Mouse (Mus musculus): ENCODE results near the gene Cib2. TPM values are rescaled to one million over a fixed set of nuclear protein-coding genes. Genes with fewer than 3 reads are reported as not detected.
A peak's percentile ranks its signal among the peaks of the same experiment; 100 is the strongest.

Gene Cib2
- polyA plus RNA-seq, 1 experiment from 2014 or later, result 0.99 TPM

GRCm38 (mm10) chr9:54538244-54538643 lies 21.8 kb downstream of the Cib2 start:
- no peak overlapping the region for H3K27ac ChIP-seq (ENCODE audit: low read depth)
- WGBS (ENCODE audit: insufficient replicate concordance), result 90% methylated on average over 3 of the region's 3 CpGs
- H3K4me3 ChIP-seq (ENCODE audit: low read depth, low read length), result no peak overlapping the region
- no peak overlapping the region for H3K4me2 ChIP-seq (ENCODE audit: low read depth, low read length)
- H3K27me3 ChIP-seq (ENCODE audit: insufficient read depth, low read length), result no peaks in the 10 kb centered on the region
- no peak for ATAC-seq
- H3K9ac ChIP-seq (replicated peaks), result no peak overlapping the region
- H3K4me1 ChIP-seq (ENCODE audit: insufficient read depth), result no peaks in the 10 kb centered on the region
- DNase-seq, result no peak
- H3K36me3 ChIP-seq (replicated peaks; ENCODE audit: insufficient read depth, low read length), result no peaks in the 10 kb centered on the region
- no peaks in the 10 kb centered on the region for H3K9me3 ChIP-seq (ENCODE audit: low read length)
- no peak for TF ChIP-seq CTCF (IDR thresholded peaks at IDR 0.05; ENCODE audit: low read depth)
- TF ChIP-seq EP300 (IDR thresholded peaks at IDR 0.05; ENCODE audit: low read depth), result no peak

- no peak overlapping the region for H3K9ac ChIP-seq (replicated peaks)
- no peak for DNase-seq
- no peaks in the 10 kb centered on the region for H3K4me1 ChIP-seq (ENCODE audit: insufficient read depth)
- 66% methylated on average over 3 of the region's 3 CpGs for WGBS (ENCODE audit: insufficient replicate concordance)
- TF ChIP-seq CTCF (IDR thresholded peaks at IDR 0.05; ENCODE audit: low read depth) (no peak), EP300 (IDR thresholded peaks at IDR 0.05; ENCODE audit: low read depth) (no peak)
- H3K9me3 ChIP-seq (ENCODE audit: low read length), result no peaks in the 10 kb centered on the region
- H3K27me3 ChIP-seq (ENCODE audit: insufficient read depth, low read length), result no peaks in the 10 kb centered on the region
- H3K4me2 ChIP-seq (ENCODE audit: low read depth, low read length), result no peak overlapping the region
- H3K4me3 ChIP-seq (ENCODE audit: low read depth, low read length), result no peak overlapping the region
- H3K36me3 ChIP-seq (replicated peaks; ENCODE audit: insufficient read depth, low read length), result no peaks in the 10 kb centered on the region
- no peak for ATAC-seq
- no peak overlapping the region for H3K27ac ChIP-seq (ENCODE audit: low read depth)
These were observed 22.5 kb downstream of the Cib2 start for GRCm38 (mm10) chr9:54537480-54537879.

DNA sequence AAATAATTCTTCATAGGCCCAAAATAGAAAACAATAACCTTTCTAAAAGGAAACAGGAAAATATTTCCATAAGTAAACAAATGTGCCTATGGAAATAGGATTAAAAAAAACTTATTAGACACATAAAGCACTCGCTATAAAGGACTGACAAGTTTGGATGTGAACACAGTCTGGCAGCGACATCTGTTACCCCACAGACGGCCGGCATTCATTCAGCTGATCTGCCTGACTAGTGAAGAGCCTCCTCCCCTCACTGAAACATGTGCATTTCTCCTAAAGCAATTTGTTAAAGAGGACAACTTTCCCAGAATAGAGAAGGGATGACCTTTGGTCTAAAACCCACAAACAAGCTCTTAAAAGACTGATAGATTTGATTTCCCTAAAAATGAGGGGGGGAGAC lies 23.0 kb downstream of the Cib2 start:
- DNase-seq, result no peak
- H3K9ac ChIP-seq (replicated peaks), result no peak overlapping the region
- no peaks in the 10 kb centered on the region for H3K36me3 ChIP-seq (replicated peaks; ENCODE audit: insufficient read depth, low read length)
- no peaks in the 10 kb centered on the region for H3K4me1 ChIP-seq (ENCODE audit: insufficient read depth)
- H3K4me3 ChIP-seq (ENCODE audit: low read depth, low read length), result no peak overlapping the region
- H3K27ac ChIP-seq (ENCODE audit: low read depth), result no peak overlapping the region
- no peaks in the 10 kb centered on the region for H3K27me3 ChIP-seq (ENCODE audit: insufficient read depth, low read length)
- WGBS (ENCODE audit: insufficient replicate concordance), result 70% methylated on average over 4 of the region's 4 CpGs
- ATAC-seq, result no peak
- no peak overlapping the region for H3K4me2 ChIP-seq (ENCODE audit: low read depth, low read length)
- TF ChIP-seq EP300 (IDR thresholded peaks at IDR 0.05; ENCODE audit: low read depth) (no peak), CTCF (IDR thresholded peaks at IDR 0.05; ENCODE audit: low read depth) (no peak)
- H3K9me3 ChIP-seq (ENCODE audit: low read length), result no peaks in the 10 kb centered on the region

DNA sequence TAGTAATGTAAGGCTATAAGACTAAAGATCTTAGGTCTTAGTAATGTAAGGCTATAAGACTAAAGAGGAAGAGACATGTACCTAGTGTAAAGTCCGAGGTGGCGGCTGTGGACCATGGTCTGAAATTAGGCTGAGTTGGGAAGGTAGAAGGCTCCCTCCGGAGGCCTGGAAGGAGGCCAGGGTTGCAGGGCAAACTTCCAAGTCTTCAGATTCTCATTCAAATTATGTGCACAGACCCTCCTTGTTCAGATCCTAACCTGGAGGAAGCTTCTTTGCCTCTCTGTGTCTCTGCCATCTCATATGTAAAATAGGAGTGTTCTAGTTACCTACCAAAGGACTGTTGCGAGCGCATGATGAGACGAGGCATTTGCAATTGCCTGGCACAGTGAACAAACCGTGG lies 23.8 kb downstream of the Cib2 start:
- Histone ChIP-seq H3K9ac (replicated peaks) (no peak overlapping the region), H3K4me2 (ENCODE audit: low read depth, low read length) (no peak overlapping the region), H3K27ac (ENCODE audit: low read depth) (no peak overlapping the region), H3K9me3 (ENCODE audit: low read length) (no peaks in the 10 kb centered on the region), H3K4me3 (ENCODE audit: low read depth, low read length) (no peak overlapping the region), H3K27me3 (ENCODE audit: insufficient read depth, low read length) (no peaks in the 10 kb centered on the region), H3K4me1 (ENCODE audit: insufficient read depth) (no peaks in the 10 kb centered on the region), H3K36me3 (replicated peaks; ENCODE audit: insufficient read depth, low read length) (no peaks in the 10 kb centered on the region)
- TF ChIP-seq EP300 (IDR thresholded peaks at IDR 0.05; ENCODE audit: low read depth) (no peak), CTCF (IDR thresholded peaks at IDR 0.05; ENCODE audit: low read depth) (peak; percentile 21; the same call in 1 of the 2 replicates)
- DNase-seq (no peak), ATAC-seq (no peak)
- WGBS (ENCODE audit: insufficient replicate concordance), result 80% methylated on average over 7 of the region's 7 CpGs

DNA sequence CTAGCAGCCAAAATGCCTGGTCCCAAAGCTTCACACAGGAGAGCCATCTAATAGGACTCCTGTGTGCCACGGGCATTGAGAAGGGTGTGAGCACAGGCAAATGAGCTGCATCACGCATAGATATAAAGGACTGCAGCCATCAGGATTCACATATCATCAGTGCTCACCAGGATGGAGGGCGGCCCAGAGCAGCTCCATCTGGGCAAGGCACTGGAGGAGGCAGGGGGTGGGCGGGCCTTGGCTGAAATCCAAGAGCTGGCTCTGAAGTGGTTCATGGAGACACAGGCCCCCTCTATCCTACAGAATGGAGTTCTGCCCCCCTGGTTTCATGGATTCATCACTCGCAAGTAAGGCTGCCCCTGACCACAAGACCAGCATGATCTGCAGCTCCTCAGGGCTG lies 26.0 kb downstream of the Cib2 start:
- H3K36me3 ChIP-seq (replicated peaks; ENCODE audit: insufficient read depth, low read length), result no peaks in the 10 kb centered on the region
- H3K4me2 ChIP-seq (ENCODE audit: low read depth, low read length), result no peak overlapping the region
- H3K9ac ChIP-seq (replicated peaks), result no peak overlapping the region
- no peaks in the 10 kb centered on the region for H3K9me3 ChIP-seq (ENCODE audit: low read length)
- TF ChIP-seq EP300 (IDR thresholded peaks at IDR 0.05; ENCODE audit: low read depth), result no peak
- TF ChIP-seq CTCF (IDR thresholded peaks at IDR 0.05; ENCODE audit: low read depth), result no peak
- no peak overlapping the region for H3K27ac ChIP-seq (ENCODE audit: low read depth)
- H3K4me1 ChIP-seq (ENCODE audit: insufficient read depth), result no peaks in the 10 kb centered on the region
- ATAC-seq (no peak), DNase-seq (no peak)
- H3K27me3 ChIP-seq (ENCODE audit: insufficient read depth, low read length), result no peaks in the 10 kb centered on the region
- WGBS (ENCODE audit: insufficient replicate concordance), result 71% methylated on average over 5 of the region's 5 CpGs
- H3K4me3 ChIP-seq (ENCODE audit: low read depth, low read length), result no peak overlapping the region

GRCm38 (mm10) chr9:54532926-54533325 lies 27.1 kb downstream of the Cib2 start:
- Histone ChIP-seq H3K4me1 (ENCODE audit: insufficient read depth) (no peaks in the 10 kb centered on the region), H3K4me3 (ENCODE audit: low read depth, low read length) (no peak overlapping the region), H3K9me3 (ENCODE audit: low read length) (no peaks in the 10 kb centered on the region), H3K27me3 (ENCODE audit: insufficient read depth, low read length) (no peaks in the 10 kb centered on the region), H3K9ac (replicated peaks) (no peak overlapping the region), H3K27ac (ENCODE audit: low read depth) (no peak overlapping the region), H3K4me2 (ENCODE audit: low read depth, low read length) (no peak overlapping the region), H3K36me3 (replicated peaks; ENCODE audit: insufficient read depth, low read length) (no peaks in the 10 kb centered on the region)
- TF ChIP-seq EP300 (IDR thresholded peaks at IDR 0.05; ENCODE audit: low read depth), result no peak
- no peak for TF ChIP-seq CTCF (IDR thresholded peaks at IDR 0.05; ENCODE audit: low read depth)
- DNase-seq (no peak), ATAC-seq (no peak)
- WGBS (ENCODE audit: insufficient replicate concordance), result 79% methylated on average over 2 of the region's 2 CpGs

DNA sequence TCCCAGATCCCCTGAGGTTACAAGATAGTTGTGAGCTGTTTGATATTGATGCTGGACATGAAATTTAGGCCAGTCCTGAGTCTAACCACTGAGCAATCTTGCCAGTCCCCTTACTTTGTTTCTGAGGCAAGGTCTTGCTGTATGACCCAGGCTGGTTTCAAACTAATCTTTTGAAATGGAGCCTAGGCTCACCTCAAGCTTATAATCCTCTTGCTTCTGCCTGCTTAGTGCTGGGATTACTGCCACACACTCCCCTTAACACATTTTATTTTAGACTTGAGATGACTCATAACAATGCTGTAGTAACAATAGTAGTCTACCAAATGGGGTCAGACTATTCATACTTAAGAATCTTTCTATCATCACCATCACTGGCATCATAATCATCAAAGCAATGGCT lies 28.6 kb downstream of the Cib2 start:
- Histone ChIP-seq H3K4me2 (ENCODE audit: low read depth, low read length) (no peak overlapping the region), H3K36me3 (replicated peaks; ENCODE audit: insufficient read depth, low read length) (no peaks in the 10 kb centered on the region), H3K4me3 (ENCODE audit: low read depth, low read length) (no peak overlapping the region), H3K27me3 (ENCODE audit: insufficient read depth, low read length) (no peaks in the 10 kb centered on the region), H3K4me1 (ENCODE audit: insufficient read depth) (no peaks in the 10 kb centered on the region), H3K27ac (ENCODE audit: low read depth) (no peak overlapping the region), H3K9me3 (ENCODE audit: low read length) (no peaks in the 10 kb centered on the region), H3K9ac (replicated peaks) (no peak overlapping the region)
- DNase-seq, result no peak
- TF ChIP-seq EP300 (IDR thresholded peaks at IDR 0.05; ENCODE audit: low read depth) (no peak), CTCF (IDR thresholded peaks at IDR 0.05; ENCODE audit: low read depth) (no peak)
- ATAC-seq, result no peak
